Mouse (Mus musculus) forebrain, embryonic 16.5 days (tissue): ENCODE results near the gene Olfr902. TPM values are rescaled to one million over a fixed set of nuclear protein-coding genes. Genes with fewer than 3 reads are reported as not detected.
"Not testable (repeated sequence)": the region's sequence is repeated elsewhere in the genome, so short reads cannot be mapped to it uniquely, and the experiment has no call there.

Source experiments
- ATAC-seq: fragments of 200-750 bp; cut with Nextera tagmentation; 2 replicates; pipeline ENCODE4 v1.8.0; 2017; ENCODE audit warnings: mild to moderate bottlenecking, moderate library complexity
- H3K27ac ChIP-seq: fragments of 300-500 bp; sonication (generic); 2 replicates; pipeline ENCODE4 v1.5.1; 2014; ENCODE audit warnings: low read length, control low read depth
- H3K27me3 ChIP-seq: fragments of 300-500 bp; sonication (generic); replicated peaks from 2 replicates; pipeline ENCODE4 v1.6.1; 2014; ENCODE audit warnings: low read length; ENCODE audit not compliant: control insufficient read depth, insufficient read depth
- H3K36me3 ChIP-seq: fragments of 300-500 bp; sonication (generic); 2 replicates; pipeline ENCODE4 v1.6.1; 2014; ENCODE audit not compliant: control insufficient read depth, insufficient read depth
- H3K4me1 ChIP-seq: fragments of 300-500 bp; sonication (generic); replicated peaks from 2 replicates; pipeline ENCODE4 v1.6.1; 2014; ENCODE audit warnings: low read length; ENCODE audit not compliant: control insufficient read depth, insufficient read depth
- H3K4me2 ChIP-seq: fragments of 300-500 bp; sonication (generic); 2 replicates; pipeline ENCODE4 v1.6.1; 2014; ENCODE audit warnings: mild to moderate bottlenecking, low read length, control low read depth
- H3K4me3 ChIP-seq: fragments of 300-500 bp; sonication (generic); replicated peaks from 2 replicates; pipeline ENCODE4 v1.5.1; 2014; ENCODE audit warnings: mild to moderate bottlenecking, low read length, control low read depth
- H3K9ac ChIP-seq: fragments of 300-500 bp; sonication (generic); replicated peaks from 2 replicates; pipeline ENCODE4 v1.6.1; 2014; ENCODE audit warnings: low read depth, low read length, control low read depth
- H3K9me3 ChIP-seq: fragments of 300-500 bp; sonication (generic); 2 replicates; pipeline ENCODE4 v1.6.1; 2016; ENCODE audit warnings: low read length; ENCODE audit not compliant: control insufficient read depth
- WGBS: fragments of 180-500 bp; shearing (Covaris S2); extraction: QIAGEN DNeasy Blood & Tissue Kit; methylation state at CpG from one replicate; pipeline ENCODE4 v1.1.7; 2014; 5-methylcytosine and 5-hydroxymethylcytosine counted together
- polyA plus RNA-seq: library from polyadenylated mRNA; unstranded; fragments of >200 nt; fragmentation: Nextera tagmentation; extraction: Ambion mirVana; gene quantifications from 2 replicates; pipeline ENCODE4 v1.2.1, GENCODE M21; 2015

Gene Olfr902
- polyA plus RNA-seq, result not detected in 2 replicates

GRCm38 (mm10) chr9:38447352-38447751, at the start of gene Olfr902:
TSS of gene Olfr902 (plus strand) at chr9:38447652.
- no peak within 1 kb of the TSS for H3K4me2 ChIP-seq
- 93% methylated on average over 5 of the region's 5 CpGs for whole genome bisulfite sequencing
- H3K4me3 ChIP-seq, result no peak within 1 kb of the TSS
- H3K4me1 ChIP-seq, result no peaks in the 10 kb centered on the region
- H3K9me3 ChIP-seq, result no peaks in the 10 kb centered on the region
- H3K27me3 ChIP-seq, result no peaks in the 10 kb centered on the region
- H3K36me3 ChIP-seq, result no peaks in the 10 kb centered on the region
- no peak within 1 kb of the TSS for H3K9ac ChIP-seq
- no peak for ATAC-seq
- H3K27ac ChIP-seq, result no peak within 1 kb of the TSS

- no peak for ATAC-seq
- WGBS, result 95% methylated on average over 1 of the region's 1 CpGs
- H3K27me3 ChIP-seq, result no peaks in the 10 kb centered on the region
- H3K9ac ChIP-seq, result no peak within 1 kb of the TSS
- H3K9me3 ChIP-seq, result no peaks in the 10 kb centered on the region
- no peaks in the 10 kb centered on the region for H3K4me1 ChIP-seq
- no peak within 1 kb of the TSS for H3K27ac ChIP-seq
- no peaks in the 10 kb centered on the region for H3K36me3 ChIP-seq
- H3K4me3 ChIP-seq, result no peak within 1 kb of the TSS
- H3K4me2 ChIP-seq, result no peak within 1 kb of the TSS
These were observed 46.1 kb upstream of the Olfr902 start, which contains the start of gene Olfr147 for GRCm38 (mm10) chr9:38401398-38401797. TSS of gene Olfr147 (plus strand) at chr9:38401698.

GRCm38 (mm10) chr9:38407502-38407901, 40.0 kb upstream of the Olfr902 start:
- not testable (repeated sequence) for H3K9ac ChIP-seq, H3K9me3 ChIP-seq, H3K27me3 ChIP-seq, ATAC-seq, H3K27ac ChIP-seq, H3K4me2 ChIP-seq, H3K36me3 ChIP-seq, H3K4me1 ChIP-seq, H3K4me3 ChIP-seq
- WGBS, result 85% methylated on average over 3 of the region's 3 CpGs

- 96% methylated on average over 14 of the region's 14 CpGs for WGBS
- H3K36me3 ChIP-seq, H3K4me1 ChIP-seq, H3K9ac ChIP-seq, ATAC-seq, H3K27ac ChIP-seq, H3K9me3 ChIP-seq, H3K27me3 ChIP-seq, H3K4me3 ChIP-seq, H3K4me2 ChIP-seq: not testable (repeated sequence)
These were observed 34.0 kb upstream of the Olfr902 start for GRCm38 (mm10) chr9:38413502-38413901.

- ATAC-seq, result no peak
- H3K4me2 ChIP-seq, result no peak overlapping the region
- H3K27me3 ChIP-seq, result no peaks in the 10 kb centered on the region
- H3K36me3 ChIP-seq, result no peaks in the 10 kb centered on the region
- H3K9ac ChIP-seq, result no peak overlapping the region
- no peaks in the 10 kb centered on the region for H3K4me1 ChIP-seq
- H3K27ac ChIP-seq, result no peak overlapping the region
- H3K4me3 ChIP-seq, result no peak overlapping the region
- H3K9me3 ChIP-seq, result no peaks in the 10 kb centered on the region
These were observed 23.7 kb upstream of the Olfr902 start for GRCm38 (mm10) chr9:38423801-38424200.

GRCm38 (mm10) chr9:38427026-38427425, 20.4 kb upstream of the Olfr902 start:
- H3K27me3 ChIP-seq, result no peaks in the 10 kb centered on the region

GRCm38 (mm10) chr9:38429155-38429554, 18.3 kb upstream of the Olfr902 start, which contains the start of gene Olfr901:
TSS of gene Olfr901 (plus strand) at chr9:38429455.
- Histone ChIP-seq H3K27me3 (no peaks in the 10 kb centered on the region), H3K4me3 (no peak within 1 kb of the TSS), H3K4me1 (no peaks in the 10 kb centered on the region), H3K4me2 (no peak within 1 kb of the TSS), H3K9me3 (no peaks in the 10 kb centered on the region), H3K9ac (no peak within 1 kb of the TSS), H3K36me3 (no peaks in the 10 kb centered on the region), H3K27ac (no peak within 1 kb of the TSS)
- 94% methylated on average over 1 of the region's 1 CpGs for WGBS
- ATAC-seq, result no peak

More at GRCm38 (mm10) chr9:38427026-38427425, 20.4 kb upstream of the Olfr902 start:
- Histone ChIP-seq H3K4me2 (no peak overlapping the region), H3K36me3 (no peaks in the 10 kb centered on the region), H3K9ac (no peak overlapping the region), H3K4me3 (no peak overlapping the region), H3K4me1 (no peaks in the 10 kb centered on the region), H3K9me3 (no peaks in the 10 kb centered on the region), H3K27ac (no peak overlapping the region)
- no peak for ATAC-seq
- WGBS, result 56% methylated on average over 1 of the region's 1 CpGs

- no peaks in the 10 kb centered on the region for H3K36me3 ChIP-seq
- H3K9me3 ChIP-seq, result no peaks in the 10 kb centered on the region
- no peak within 1 kb of the TSS for H3K4me3 ChIP-seq
- no peak for ATAC-seq
- H3K27me3 ChIP-seq, result no peaks in the 10 kb centered on the region
- no peak within 1 kb of the TSS for H3K4me2 ChIP-seq
- no peaks in the 10 kb centered on the region for H3K4me1 ChIP-seq
- no peak within 1 kb of the TSS for H3K9ac ChIP-seq
- no peak within 1 kb of the TSS for H3K27ac ChIP-seq
These were observed 15.4 kb downstream of the Olfr902 start, which contains the start of gene Olfr904 for GRCm38 (mm10) chr9:38462844-38463243. TSS of gene Olfr904 (plus strand) at chr9:38463144.

- no peak for ATAC-seq
- Histone ChIP-seq H3K4me2 (no peak within 1 kb of the TSS), H3K27me3 (no peaks in the 10 kb centered on the region), H3K9me3 (no peaks in the 10 kb centered on the region), H3K4me3 (no peak within 1 kb of the TSS), H3K4me1 (no peaks in the 10 kb centered on the region), H3K36me3 (no peaks in the 10 kb centered on the region), H3K9ac (no peak within 1 kb of the TSS), H3K27ac (no peak within 1 kb of the TSS)
These were observed 23.4 kb downstream of the Olfr902 start, which contains the start of gene Olfr905 for GRCm38 (mm10) chr9:38470807-38471206. TSS of gene Olfr905 (plus strand) at chr9:38471107.

GRCm38 (mm10) chr9:38486785-38487184, 39.3 kb downstream of the Olfr902 start, which contains the start of gene Olfr906:
TSS of gene Olfr906 (plus strand) at chr9:38487085.
- 92% methylated on average over 3 of the region's 3 CpGs for WGBS

More at GRCm38 (mm10) chr9:38486785-38487184, 39.3 kb downstream of the Olfr902 start, which contains the start of gene Olfr906:
- no peaks in the 10 kb centered on the region for H3K27me3 ChIP-seq
- H3K4me1 ChIP-seq, result no peaks in the 10 kb centered on the region
- H3K4me2 ChIP-seq, result no peak within 1 kb of the TSS
- no peak within 1 kb of the TSS for H3K4me3 ChIP-seq
- H3K27ac ChIP-seq, result no peak within 1 kb of the TSS
- H3K9me3 ChIP-seq, result no peaks in the 10 kb centered on the region; the same call in 1 of the 2 replicates
- no peak within 1 kb of the TSS for H3K9ac ChIP-seq
- no peaks in the 10 kb centered on the region for H3K36me3 ChIP-seq
- no peak for ATAC-seq
